Mouse (Mus musculus) spleen, adult 2 months (tissue): ENCODE measurements around the gene Gemin6. TPM values are rescaled to one million over a fixed set of nuclear protein-coding genes. Genes with fewer than 3 reads are reported as not detected.
"Not testable (repeated sequence)": the region's sequence is repeated elsewhere in the genome, so short reads cannot be mapped to it uniquely, and the experiment has no call there.

Source experiments
- DNase-seq, 2 experiments: peaks; one replicate each; pipeline versions ENCODE4 v3.0.0 to v3.0.0-alpha.2; 2012 to 2021; ENCODE audit warnings: low spot score in 2 of 2, low read depth in 1 of 2
- H3K27ac ChIP-seq: fragments of 200-500 bp; 2 replicates; pipeline ENCODE4 v1.5.1; 2012; ENCODE audit warnings: low read length, inconsistent platforms; ENCODE audit not compliant: insufficient read depth
- H3K27me3 ChIP-seq: fragments of 200-500 bp; 2 replicates; pipeline ENCODE4 v1.6.1; 2012; ENCODE audit warnings: mild to moderate bottlenecking, moderate library complexity, low read length, inconsistent platforms; ENCODE audit not compliant: control insufficient read depth, insufficient read depth
- H3K36me3 ChIP-seq: fragments of 200-500 bp; 2 replicates; pipeline ENCODE4 v1.6.1; 2012; ENCODE audit warnings: mild to moderate bottlenecking, low read length, inconsistent platforms; ENCODE audit not compliant: control insufficient read depth, insufficient read depth
- H3K4me1 ChIP-seq: fragments of 200-500 bp; 2 replicates; pipeline ENCODE4 v1.6.1; 2011; ENCODE audit warnings: inconsistent platforms; ENCODE audit not compliant: control insufficient read depth, insufficient read depth, insufficient read length
- H3K4me3 ChIP-seq: fragments of 200-500 bp; 2 replicates; pipeline ENCODE4 v1.5.1; 2011; ENCODE audit warnings: mild to moderate bottlenecking, inconsistent platforms; ENCODE audit not compliant: insufficient read depth, insufficient read length; ENCODE audit errors: extremely low read depth
- CTCF ChIP-seq: fragments of 200-500 bp; IDR thresholded peaks from 2 replicates; pipeline ENCODE4 v1.5.1; 2011; ENCODE audit warnings: mild to moderate bottlenecking, inconsistent platforms; ENCODE audit not compliant: insufficient read depth, insufficient read length, insufficient replicate concordance; ENCODE audit errors: extremely low read depth
- POLR2A ChIP-seq: fragments of 200-500 bp; IDR thresholded peaks from 2 replicates; pipeline ENCODE4 v1.6.1; 2011; ENCODE audit warnings: low read depth, low read length, inconsistent platforms
- WGBS: fragments of 180-500 bp; shearing (Covaris S2); methylation state at CpG from one replicate; pipeline ENCODE4 v1.1.7; 2018; 5-methylcytosine and 5-hydroxymethylcytosine counted together
- polyA plus RNA-seq: library from polyadenylated mRNA; depleted of rRNA; stranded (reverse); fragments of >200 nt; gene quantifications from 2 replicates; pipeline ENCODE4 v1.2.3, GENCODE M21; 2012; rRNA removed

Gemin6 gene
- polyA plus RNA-seq, 1 experiment = 1.4 TPM

- Histone ChIP-seq H3K27me3 (no peaks in the 10 kb centered on the region), H3K4me3 (no peak overlapping the region), H3K4me1 (peaks cover 4% of the 10 kb centered on the region; the same call in 1 of the 2 replicates), H3K36me3 (peaks cover 39% of the 10 kb centered on the region), H3K27ac (no peak overlapping the region)
- WGBS = 95% methylated on average over 5 of the region's 5 CpGs
- TF ChIP-seq CTCF = no peak
- DNase-seq = no peak
Observed at GRCm38 (mm10) chr17:80254421-80254820, 30.2 kb downstream of the Gemin6 start.

- 89% methylated on average over 13 of the region's 13 CpGs for WGBS
- Histone ChIP-seq H3K4me3 (no peak overlapping the region), H3K27ac (no peak overlapping the region), H3K4me1 (peaks cover 4% of the 10 kb centered on the region; the same call in 1 of the 2 replicates), H3K27me3 (no peaks in the 10 kb centered on the region), H3K36me3 (peaks cover 37% of the 10 kb centered on the region)
- TF ChIP-seq CTCF = no peak
- no peak for TF ChIP-seq POLR2A
- no peak for DNase-seq
Observed at GRCm38 (mm10) chr17:80255208-80255607, 31.0 kb downstream of the Gemin6 start.

- Histone ChIP-seq H3K4me1 (no peaks in the 10 kb centered on the region), H3K4me3 (no peak overlapping the region), H3K27me3 (no peaks in the 10 kb centered on the region), H3K27ac (no peak overlapping the region), H3K36me3 (peaks cover 43% of the 10 kb centered on the region)
- DNase-seq = no peak
- TF ChIP-seq CTCF = no peak
- TF ChIP-seq POLR2A = no peak
- 91% methylated on average over 4 of the region's 4 CpGs for WGBS
Observed at GRCm38 (mm10) chr17:80267065-80267464, 42.8 kb downstream of the Gemin6 start.

DNA sequence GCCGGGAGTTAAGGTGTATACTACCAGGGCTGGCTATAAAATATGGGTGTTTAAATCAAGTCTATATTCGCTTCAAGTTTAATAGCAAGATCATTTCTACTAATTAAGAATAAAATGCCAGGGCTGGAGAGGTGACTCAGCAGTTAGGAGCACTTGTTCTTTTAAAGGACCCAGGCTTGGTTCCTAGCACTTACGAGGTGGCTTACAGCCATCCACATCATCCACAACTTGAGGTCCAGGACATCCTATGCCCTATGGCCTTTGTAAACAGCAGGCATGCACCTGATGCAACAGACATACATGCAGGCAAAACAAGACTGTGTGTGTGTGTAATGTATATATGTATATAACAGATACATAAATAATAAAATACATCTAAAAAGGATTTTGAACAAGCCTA is 43.9 kb downstream of the Gemin6 start:
- DNase-seq = no peak
- TF ChIP-seq POLR2A = no peak
- TF ChIP-seq CTCF = no peak
- H3K36me3 ChIP-seq = peaks cover 45% of the 10 kb centered on the region
- 92% methylated on average over 3 of the region's 3 CpGs for WGBS
- no peak overlapping the region for H3K27ac ChIP-seq
- no peaks in the 10 kb centered on the region for H3K27me3 ChIP-seq
- H3K4me3 ChIP-seq = no peak overlapping the region
- H3K4me1 ChIP-seq = no peaks in the 10 kb centered on the region

DNA sequence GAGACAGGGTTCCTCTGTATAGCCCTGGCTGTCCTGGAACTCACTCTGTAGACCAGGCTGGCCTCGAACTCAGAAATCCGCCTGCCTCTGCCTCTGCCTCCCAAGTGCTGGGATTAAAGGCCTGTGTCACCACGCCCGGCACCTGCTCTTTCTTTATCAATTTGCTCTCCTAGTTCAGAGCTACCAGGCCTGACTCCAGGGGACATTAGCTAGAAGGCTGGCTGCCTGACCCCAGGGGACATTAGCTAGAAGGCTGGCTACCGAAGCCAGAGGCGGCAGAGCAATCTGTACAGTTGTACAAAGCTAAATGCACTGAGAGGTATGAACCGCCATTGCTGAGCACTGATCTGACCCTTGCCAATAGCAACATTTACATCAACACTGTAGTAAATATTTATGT is 46.4 kb downstream of the Gemin6 start:
- H3K27me3 ChIP-seq, H3K4me3 ChIP-seq, H3K4me1 ChIP-seq, H3K27ac ChIP-seq, DNase-seq: not testable (repeated sequence)
- peaks cover 46% of the 10 kb centered on the region for H3K36me3 ChIP-seq
- 94% methylated on average over 7 of the region's 7 CpGs for WGBS

Other genes starting within 250 kb of the Gemin6 start
- 5.7 and 6.5 TPM in 2 replicates for gene Hnrnpll, start 162.1 kb upstream of the Gemin6 start, polyA plus RNA-seq
- gene Galm, start 97.0 kb upstream of the Gemin6 start, polyA plus RNA-seq = 2.4 and 2.5 TPM in 2 replicates
- 36.9 and 39.0 TPM in 2 replicates for gene Srsf7, start 17.1 kb upstream of the Gemin6 start, polyA plus RNA-seq
- not detected in 2 replicates for gene Ttc39d, start 17.0 kb upstream of the Gemin6 start, polyA plus RNA-seq
- gene Morn2, start 65.8 kb downstream of the Gemin6 start, polyA plus RNA-seq = 0.46 and 0.75 TPM in 2 replicates
- 10.6 and 10.8 TPM in 2 replicates for gene Dhx57, start 66.0 kb downstream of the Gemin6 start, polyA plus RNA-seq
- 0.12 and 0.33 TPM in 2 replicates for gene Arhgef33, start 83.0 kb downstream of the Gemin6 start, polyA plus RNA-seq
- gene Gm10190, start 149.1 kb downstream of the Gemin6 start, polyA plus RNA-seq = not detected in 2 replicates